Mouse (Mus musculus) heart, postnatal 14 days (tissue): ENCODE data around the gene Ptpn9. TPM values are rescaled to one million over a fixed set of nuclear protein-coding genes. Genes with fewer than 3 reads are reported as not detected.

ENCODE experiments used
- DNase-seq, 2 experiments: peaks; one replicate each; pipeline ENCODE4 v3.0.0; 2021 to 2022
- intact Hi-C: fragments of 180-260 bp; cut with DNase I; formaldehyde crosslinking; loops from one replicate; pipeline ENCODE4 v1.15.1; 2025
- total RNA-seq, 2 experiments: library from RNA; stranded (reverse); gene quantifications; 2 replicates each; pipeline ENCODE4 v1.2.3; 2021

The Ptpn9 gene
- total RNA-seq, 2 experiments from 2014 or later, result 13.5 to 16.3 TPM

- DNase-seq, result peak; percentile 87 to 90
- intact Hi-C loops, result loop anchor here (10.0 kb wide), 1 partner anchor 358 kb away; no protein-coding TSS in a partner anchor
These were observed 82.3 kb downstream of the Ptpn9 start for GRCm38 (mm10) chr9:57076701-57077660.

- no peak for DNase-seq
- intact Hi-C loops, result no loop called here
These were observed 87.5 kb downstream of the Ptpn9 start for GRCm38 (mm10) chr9:57082236-57082635.

Other genes starting within 250 kb of the Ptpn9 start
- 1 to 10 TPM; 1.4 TPM for gene Lingo1, start 198.5 kb upstream of the Ptpn9 start, total RNA-seq
- gene Odf3l1, start 130.2 kb upstream of the Ptpn9 start, total RNA-seq, result not detected
- 10 to 100 TPM; 26.1 to 28.4 TPM for gene Cspg4, start 129.9 kb upstream of the Ptpn9 start, total RNA-seq
- 10 to 100 TPM in 1 of 2 experiments, 1 to 10 TPM in 1; 9.9 to 11.7 TPM for gene Snx33, start 66.6 kb upstream of the Ptpn9 start, total RNA-seq
- 10 to 100 TPM; 45.6 to 46.6 TPM for gene Imp3, start 57.4 kb upstream of the Ptpn9 start, total RNA-seq
- gene Snupn, start 44.0 kb upstream of the Ptpn9 start, total RNA-seq, result 1 to 10 TPM; 8.9 to 9.9 TPM
- 10 to 100 TPM; 37.7 to 40.7 TPM for gene Sin3a, start 77.1 kb downstream of the Ptpn9 start, total RNA-seq
- 10 to 100 TPM; 52.2 to 62.1 TPM for gene Man2c1, start 135.8 kb downstream of the Ptpn9 start, total RNA-seq
- 1 to 10 TPM; 4.9 to 5.0 TPM for gene Neil1, start 153.4 kb downstream of the Ptpn9 start, total RNA-seq
- 10 to 100 TPM; 27.3 to 28.9 TPM for gene Commd4, start 163.4 kb downstream of the Ptpn9 start, total RNA-seq
- gene Trcg1, start 241.6 kb downstream of the Ptpn9 start, total RNA-seq, result not detected